Mouse (Mus musculus): Measurements from ENCODE around the gene Aox3. TPM values are rescaled to one million over a fixed set of nuclear protein-coding genes. Genes with fewer than 3 reads are reported as not detected.

Gene Aox3
- polyA plus RNA-seq, 1 experiment from 2014 or later: not detected

DNA sequence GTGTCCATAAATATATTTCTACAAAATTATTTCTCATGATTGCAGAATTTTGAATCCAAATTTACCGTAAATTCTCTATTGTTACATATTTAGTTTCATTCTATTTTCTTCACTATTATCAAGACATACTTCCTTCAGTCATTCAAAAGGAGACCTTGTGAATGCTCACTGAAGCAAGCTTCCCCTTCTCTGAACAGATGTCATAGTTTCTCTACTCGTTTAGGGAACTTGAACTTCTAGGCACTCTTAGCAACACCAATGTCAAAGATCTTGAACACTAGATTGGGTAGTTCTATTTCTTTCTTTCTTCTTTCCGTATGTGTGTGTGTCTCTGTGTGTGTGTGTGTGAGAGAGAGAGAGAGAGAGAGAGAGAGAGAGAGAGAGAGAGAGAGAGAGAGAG is 131.6 kb downstream of the Aox3 start:
- Histone ChIP-seq H3K36me3 (ENCODE audit: poor library complexity, severe bottlenecking) (no peaks in the 10 kb centered on the region), H3K4me1 (no peaks in the 10 kb centered on the region), H3K27ac (no peak overlapping the region), H3K9me3 (replicated peaks) (no peaks in the 10 kb centered on the region), H3K27me3 (no peaks in the 10 kb centered on the region), H3K4me3 (no peak overlapping the region), H3K9ac (no peak overlapping the region), H3K4me2 (no peak overlapping the region)
- ATAC-seq: no peak
- WGBS: 80% methylated on average over 3 of the region's 3 CpGs

DNA sequence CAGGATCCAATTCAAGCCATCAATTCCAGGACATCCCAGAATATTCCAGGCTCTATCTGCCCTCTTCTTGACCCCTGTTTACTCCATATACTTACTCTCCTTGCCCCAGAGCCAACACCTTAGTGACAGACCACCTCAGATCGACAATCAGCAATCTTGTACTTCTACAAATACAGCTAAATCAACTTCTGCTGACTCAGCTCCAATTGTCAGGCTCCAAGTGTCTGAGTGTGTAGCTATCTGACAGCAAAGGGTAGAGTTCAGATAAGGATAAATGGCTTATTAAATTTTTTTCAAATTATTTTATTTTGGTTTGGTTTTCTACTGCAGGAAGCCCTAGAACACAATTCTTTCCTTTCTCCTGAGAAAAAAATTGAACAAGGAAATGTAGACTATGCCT is 135.6 kb downstream of the Aox3 start:
- no peaks in the 10 kb centered on the region for H3K4me1 ChIP-seq
- no peak for ATAC-seq
- no peak overlapping the region for H3K9ac ChIP-seq
- no peak overlapping the region for H3K27ac ChIP-seq
- no peaks in the 10 kb centered on the region for H3K36me3 ChIP-seq (ENCODE audit: poor library complexity, severe bottlenecking)
- H3K9me3 ChIP-seq (replicated peaks): no peaks in the 10 kb centered on the region
- 69% methylated on average over 1 of the region's 1 CpGs for WGBS
- H3K4me3 ChIP-seq: no peak overlapping the region
- H3K4me2 ChIP-seq: no peak overlapping the region
- no peaks in the 10 kb centered on the region for H3K27me3 ChIP-seq

Other genes starting within 250 kb of the Aox3 start
- 19.3 TPM in 2 replicates for gene Sgo2a, start 117.2 kb upstream of the Aox3 start, polyA plus RNA-seq (2015; fragmentation: Nextera tagmentation; extraction: Ambion mirVana)
- 23.7 and 25.0 TPM in 2 replicates for gene Kctd18, start 94.2 kb upstream of the Aox3 start, polyA plus RNA-seq (2015; fragmentation: Nextera tagmentation; extraction: Ambion mirVana)
- gene Aox1, start 83.2 kb upstream of the Aox3 start, polyA plus RNA-seq (2015; fragmentation: Nextera tagmentation; extraction: Ambion mirVana): 0.09 and 0.10 TPM in 2 replicates
- gene Aox4, start 97.3 kb downstream of the Aox3 start, polyA plus RNA-seq (2015; fragmentation: Nextera tagmentation; extraction: Ambion mirVana): 0.11 and 0.12 TPM in 2 replicates
- gene Aox2, start 165.2 kb downstream of the Aox3 start, polyA plus RNA-seq (2015; fragmentation: Nextera tagmentation; extraction: Ambion mirVana): 0.06 TPM in 1 of 2 replicates, not detected in the other